ENCODE assay signal across 15 mouse cellular contexts in the genomic region with DNA sequence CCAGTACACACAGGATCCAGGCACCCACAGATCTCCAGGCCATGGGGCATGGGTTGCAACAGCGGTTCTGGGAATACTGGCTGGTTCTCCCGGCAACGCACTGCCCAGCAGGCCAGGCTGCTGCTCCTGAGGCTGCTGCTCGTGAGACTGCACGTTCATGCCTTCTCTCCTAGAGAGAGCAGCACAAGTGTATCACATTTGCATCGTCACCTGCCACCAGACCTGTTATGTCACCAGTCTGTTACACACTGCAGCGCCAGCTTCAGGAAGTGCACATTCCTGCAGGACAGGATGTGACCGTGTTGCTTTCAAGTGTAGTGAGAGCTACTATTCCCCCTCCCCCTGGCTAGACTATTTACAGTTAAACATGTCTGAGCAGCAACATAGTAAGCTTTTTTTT.
"Had no signal": no experiment of that assay in that cellular context is flagged by ENCODE, and none has a peak within 500 bp of the region (broad histone marks: within the 10 kb centered on the region; RNA-seq: fewer than 3 reads in every experiment).

No protein-coding gene starts in this region.

- ATAC-seq: midbrain, embryonic 13.5 days had no signal

- H3K4me3 ChIP-seq: left cerebral cortex, adult 2 months; limb, embryonic 10.5 days; liver, embryonic 15.5 days; midbrain, embryonic 13.5 days; stomach, embryonic 15.5 days had no signal

- H3K4me2 ChIP-seq: liver, embryonic 11.5 days; liver, embryonic 15.5 days; midbrain, embryonic 13.5 days; stomach, embryonic 15.5 days had no signal

- H3K9me3 ChIP-seq: limb, embryonic 10.5 days; liver, embryonic 15.5 days; midbrain, embryonic 13.5 days; stomach, embryonic 15.5 days had no signal

- H3K27ac ChIP-seq: kidney, postnatal 0 days; left cerebral cortex, adult 2 months; limb, embryonic 10.5 days; liver, embryonic 15.5 days; macrophage; midbrain, embryonic 13.5 days; stomach, embryonic 15.5 days had no signal

- H3K4me1 ChIP-seq: limb, embryonic 10.5 days; midbrain, embryonic 13.5 days had no signal

- DNase-seq: kidney, adult 9 months; kidney, postnatal 4 days; lung, adult 2 months; lung, postnatal 10 days; right cerebral cortex, postnatal 4 days; spleen, adult 18-20 months; thymus, postnatal 36 days had no signal

- H3K9ac ChIP-seq: liver, embryonic 15.5 days; midbrain, embryonic 13.5 days; stomach, embryonic 15.5 days had no signal

- H3K27me3 ChIP-seq: liver, embryonic 15.5 days; midbrain, embryonic 13.5 days; stomach, embryonic 15.5 days had no signal
